Mouse (Mus musculus): ENCODE results near the gene Plk5. TPM values are rescaled to one million over a fixed set of nuclear protein-coding genes. Genes with fewer than 3 reads are reported as not detected.

The Plk5 gene
- total and polyA plus RNA-seq, 3 experiments, result not detected

DNA sequence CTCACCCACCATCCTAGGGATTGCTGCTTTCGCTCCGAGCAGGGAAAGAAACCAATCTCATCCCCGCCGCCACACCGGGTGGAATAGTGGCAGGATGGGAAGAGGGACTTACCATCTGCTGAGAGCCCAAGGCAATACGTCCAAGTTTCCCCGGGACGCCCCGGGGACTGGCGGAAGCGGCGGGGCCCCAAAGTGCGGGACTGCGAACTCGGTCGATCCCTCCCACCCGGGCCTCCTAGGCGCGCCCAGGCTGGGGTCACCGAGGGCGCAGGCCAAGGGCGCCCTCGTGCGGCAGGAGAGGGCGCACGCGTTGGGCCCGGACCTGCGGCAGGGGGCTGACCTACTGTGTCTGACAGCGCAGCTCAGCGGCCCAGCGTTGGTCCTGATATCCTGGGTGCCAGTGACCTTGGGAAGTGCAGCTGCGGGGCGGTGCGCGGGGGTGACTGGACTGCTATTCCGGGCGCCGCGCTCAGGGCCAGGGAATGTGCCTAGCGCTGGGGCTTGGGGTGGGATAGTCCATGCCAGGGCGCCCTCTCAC is 7.9 kb upstream of the Plk5 start, which contains the start of gene Adamtsl5:
Gene Adamtsl5, minus strand, starts transcription at position 169 of the 538 bp plus-strand sequence.
- peak within 1 kb of the TSS; percentile 72 for H3K4me2 ChIP-seq (ENCODE audit: insufficient read depth, low read depth, poor library complexity, severe bottlenecking)
- peaks cover 2% of the 10 kb centered on the region for H3K9me3 ChIP-seq (replicated peaks; ENCODE audit: low read length)
- no peaks in the 10 kb centered on the region for H3K79me2 ChIP-seq (replicated peaks; ENCODE audit: control insufficient read depth, extremely low read depth, insufficient read depth, poor library complexity, severe bottlenecking)
- peaks cover 3 to 10% of the 10 kb centered on the region in 2 experiments for H3K4me1 ChIP-seq (ENCODE audit: control insufficient read depth in 1 of 2, insufficient read depth in 2 of 2)
- peak within 1 kb of the TSS; percentile 40 to 63 (median 40) for H3K4me3 ChIP-seq (replicated peaks in 1 of 3; ENCODE audit: low read depth in 2 of 3, low read length in 2 of 3, poor library complexity in 1 of 3)
- H3K9ac ChIP-seq (ENCODE audit: insufficient read depth, low read depth), result peak within 1 kb of the TSS; percentile 41
- no peaks in the 10 kb centered on the region for H3K36me3 ChIP-seq (replicated peaks in 1 of 2; ENCODE audit: control insufficient read depth in 1 of 2, insufficient read depth in 1 of 2, low read length in 1 of 2)
- no peak within 1 kb of the TSS for H3K27ac ChIP-seq (ENCODE audit: insufficient read depth, low read depth)
- TF ChIP-seq JUND (conservative IDR thresholded peaks at IDR 0.05; ENCODE audit: low read depth, low read length), result no peak
- no peak for TF ChIP-seq CHD2 (IDR thresholded peaks at IDR 0.05; ENCODE audit: low read length)
- TF ChIP-seq POLR2A (IDR thresholded peaks at IDR 0.05; ENCODE audit: low read depth, low read length), result peak; percentile 37; the same call in 1 of the 2 replicates
- TF ChIP-seq POLR2AphosphoS2 (IDR thresholded peaks at IDR 0.05; ENCODE audit: low read depth, low read length), result no peak
- TF ChIP-seq TBP (conservative IDR thresholded peaks at IDR 0.05; ENCODE audit: low read depth, low read length), result no peak
- no peak for TF ChIP-seq KAT2A (IDR thresholded peaks at IDR 0.05; ENCODE audit: insufficient replicate concordance, low read length)
- TF ChIP-seq NELFE (IDR thresholded peaks at IDR 0.05; ENCODE audit: low read depth, low read length), result no peak
- TF ChIP-seq ZKSCAN1 (IDR thresholded peaks at IDR 0.05; ENCODE audit: borderline replicate concordance, low read depth, low read length), result no peak
- TF ChIP-seq ZC3H11A (IDR thresholded peaks at IDR 0.05; ENCODE audit: low read depth, low read length), result 0 out of 2 replicates have a peak, but pooled peaks have one; percentile 35
- peak; percentile 69 for TF ChIP-seq SMC3 (IDR thresholded peaks at IDR 0.05; ENCODE audit: low read depth, low read length)
- TF ChIP-seq MYC (IDR thresholded peaks at IDR 0.05; ENCODE audit: low read depth, low read length), result no peak
- TF ChIP-seq USF2 (conservative IDR thresholded peaks at IDR 0.05; ENCODE audit: low read depth, low read length), result no peak
- TF ChIP-seq NRF1 (IDR thresholded peaks at IDR 0.05; ENCODE audit: low read depth, low read length), result 0 out of 2 replicates have a peak, but pooled peaks have one; percentile 24
- TF ChIP-seq TCF12 (IDR thresholded peaks at IDR 0.05; ENCODE audit: low read depth, low read length), result 0 out of 2 replicates have a peak, but pooled peaks have one; percentile 19
- peak; percentile 48; the same call in 1 of the 2 replicates for TF ChIP-seq IRF4 (IDR thresholded peaks at IDR 0.05; ENCODE audit: low read depth, low read length)
- TF ChIP-seq HCFC1 (IDR thresholded peaks at IDR 0.05; ENCODE audit: low read depth, low read length), result no peak; the same call in 1 of the 2 replicates
- 0 out of 2 replicates have a peak, but pooled peaks have one; percentile 12 for TF ChIP-seq MEF2A (IDR thresholded peaks at IDR 0.05; ENCODE audit: borderline replicate concordance, low read depth, low read length)
- TF ChIP-seq E2F4 (IDR thresholded peaks at IDR 0.05; ENCODE audit: insufficient replicate concordance, low read depth, low read length), result no peak
- no peak for TF ChIP-seq JUN (IDR thresholded peaks at IDR 0.05; ENCODE audit: insufficient read depth, low read depth, low read length)
- TF ChIP-seq USF1 (IDR thresholded peaks at IDR 0.05; ENCODE audit: low read depth, low read length), result no peak
- no peak for TF ChIP-seq ZMIZ1 (IDR thresholded peaks at IDR 0.05; ENCODE audit: low read depth, low read length)
- peak; percentile 20 to 92; a peak in 2 of 4 replicates for TF ChIP-seq CTCF (conservative IDR thresholded peaks at IDR 0.05 in 1 of 2, IDR thresholded peaks at IDR 0.05 in 1 of 2; ENCODE audit: low read depth in 2 of 2, low read length in 2 of 2)
- no peak for TF ChIP-seq BHLHE40 (IDR thresholded peaks at IDR 0.05; ENCODE audit: low read depth, low read length)
- peak; percentile 49 for TF ChIP-seq ELF1 (IDR thresholded peaks at IDR 0.05; ENCODE audit: low read depth, low read length)
- peak; percentile 82 for TF ChIP-seq RAD21 (IDR thresholded peaks at IDR 0.05; ENCODE audit: low read depth, low read length)
- TF ChIP-seq RCOR1 (conservative IDR thresholded peaks at IDR 0.05; ENCODE audit: low read depth, low read length), result no peak
- TF ChIP-seq PAX5 (IDR thresholded peaks at IDR 0.05; ENCODE audit: low read length), result no peak
- TF ChIP-seq CHD1 (IDR thresholded peaks at IDR 0.05; ENCODE audit: low read depth, low read length), result no peak
- peak; percentile 73; the same call in 1 of the 2 replicates for TF ChIP-seq MAZ (IDR thresholded peaks at IDR 0.05; ENCODE audit: low read depth, low read length)
- no peak for TF ChIP-seq SIN3A (IDR thresholded peaks at IDR 0.05; ENCODE audit: low read length)
- TF ChIP-seq ZNF384 (IDR thresholded peaks at IDR 0.05; ENCODE audit: low read depth, low read length), result no peak
- TF ChIP-seq MAFK (IDR thresholded peaks at IDR 0.05; ENCODE audit: insufficient replicate concordance, low read length), result no peak
- dilution Hi-C loops (cut with MboI; ENCODE audit: extremely low pct_ligation_motif_present, extremely low pct_unique_long_range_greater_than_20kb, low sequenced_read_pairs), result no loop called here
- DNase-seq (ENCODE audit: extremely low read depth), result peak; percentile 55
- peaks cover 80% of the 10 kb centered on the region for H3K27me3 ChIP-seq (replicated peaks)
- in situ Hi-C loops (cut with MboI; ENCODE audit: low pct_ligation_motif_present, low pct_unique_long_range_greater_than_20kb, low sequenced_read_pairs), result loop anchor here (5.0 kb wide), 1 partner anchor 171 kb away; the partner anchor contains the start of gene Efna2

Data from CH12.LX (cell line).